Mouse (Mus musculus) MEL (cell line): ENCODE measurements around the gene Susd5. TPM values are rescaled to one million over a fixed set of nuclear protein-coding genes. Genes with fewer than 3 reads are reported as not detected.

Experiments
- DNase-seq: peaks from one replicate; pipeline ENCODE4 v3.0.0; 2011; ENCODE audit warnings: low read depth, low spot score
- H3K27ac ChIP-seq: 2 replicates; pipeline ENCODE4 v1.5.1; 2012; ENCODE audit warnings: low read depth, mild to moderate bottlenecking, control low read depth, low read length, moderate library complexity; ENCODE audit not compliant: control insufficient read depth
- H3K27me3 ChIP-seq, 2 experiments: fragments of 150-350 bp in 1 of 2; sonication (generic) in 1 of 2; 2 replicates each; pipeline ENCODE4 v1.6.1; 2012; ENCODE audit warnings: low read length in 2 of 2, mild to moderate bottlenecking in 2 of 2, improper control_type of control experiment in 1 of 2, moderate library complexity in 1 of 2; ENCODE audit not compliant: insufficient read depth in 2 of 2, control insufficient read depth in 1 of 2
- H3K36me3 ChIP-seq, 2 experiments: 2 replicates each; pipeline ENCODE4 v1.6.1; 2012 to 2014; ENCODE audit warnings: low read length in 2 of 2, improper control_type of control experiment in 1 of 2, inconsistent platforms in 1 of 2, mild to moderate bottlenecking in 1 of 2; ENCODE audit not compliant: insufficient read depth in 2 of 2, control insufficient read depth in 1 of 2
- H3K4me1 ChIP-seq, 2 experiments: fragments of 150-350 bp in 1 of 2; sonication (generic) in 1 of 2; 2 replicates each; pipeline ENCODE4 v1.6.1; 2012; ENCODE audit warnings: low read length in 2 of 2, improper control_type of control experiment in 1 of 2, mild to moderate bottlenecking in 1 of 2; ENCODE audit not compliant: insufficient read depth in 2 of 2, control insufficient read depth in 1 of 2
- H3K4me3 ChIP-seq, 2 experiments: fragments of 150-350 bp in 1 of 2; sonication (generic) in 1 of 2; 2 replicates each; pipeline ENCODE4 v1.5.1; 2012; ENCODE audit warnings: low read depth in 2 of 2, low read length in 2 of 2, mild to moderate bottlenecking in 2 of 2, moderate library complexity in 2 of 2, control low read depth in 1 of 2, improper control_type of control experiment in 1 of 2; ENCODE audit not compliant: control insufficient read depth in 1 of 2, insufficient read depth in 1 of 2
- H3K79me2 ChIP-seq: 2 replicates; pipeline ENCODE4 v1.6.1; 2012; ENCODE audit warnings: mild to moderate bottlenecking, low read length, moderate library complexity; ENCODE audit not compliant: control insufficient read depth, poor library complexity, insufficient read depth
- H3K9ac ChIP-seq: 2 replicates; pipeline ENCODE4 v1.6.1; 2012; ENCODE audit warnings: low read depth, mild to moderate bottlenecking, control low read depth, low read length, moderate library complexity; ENCODE audit not compliant: control insufficient read depth, poor library complexity, severe bottlenecking
- H3K9me3 ChIP-seq: fragments of 150-350 bp; sonication (generic); replicated peaks from 2 replicates; pipeline ENCODE4 v1.6.1; 2012; ENCODE audit warnings: mild to moderate bottlenecking, low read length, improper control_type of control experiment, moderate library complexity; ENCODE audit not compliant: insufficient read depth
- CHD1 ChIP-seq: IDR thresholded peaks from 2 replicates; pipeline ENCODE4 v1.6.1; 2012; ENCODE audit warnings: low read depth, mild to moderate bottlenecking, inconsistent platforms, low read length, improper control_type of control experiment
- CHD2 ChIP-seq: IDR thresholded peaks from 2 replicates; pipeline ENCODE4 v1.6.1; 2011; ENCODE audit warnings: low read length, improper control_type of control experiment
- E2F4 ChIP-seq: IDR thresholded peaks from 2 replicates; pipeline ENCODE4 v1.6.1; 2011; ENCODE audit warnings: low read depth, low read length, improper control_type of control experiment, borderline replicate concordance
- ELF1 ChIP-seq: IDR thresholded peaks from 2 replicates; pipeline ENCODE4 v1.6.1; 2014; ENCODE audit warnings: low read depth, mild to moderate bottlenecking, inconsistent platforms, low read length, improper control_type of control experiment, moderate library complexity
- EP300 ChIP-seq, 2 experiments: IDR thresholded peaks; 2 replicates each; pipeline ENCODE4 v1.6.1; 2011; ENCODE audit warnings: improper control_type of control experiment in 2 of 2, low read length in 2 of 2, low read depth in 1 of 2, mild to moderate bottlenecking in 1 of 2
- GATA1 ChIP-seq: IDR thresholded peaks from 2 replicates; pipeline ENCODE4 v1.6.1; 2011; ENCODE audit warnings: low read depth, low read length, improper control_type of control experiment
- JUND ChIP-seq: IDR thresholded peaks from 2 replicates; pipeline ENCODE4 v1.6.1; 2011; ENCODE audit warnings: low read depth, mild to moderate bottlenecking, improper control_type of control experiment, low read length
- KAT2A ChIP-seq: conservative IDR thresholded peaks from 2 replicates; pipeline ENCODE4 v1.6.1; 2012; ENCODE audit warnings: low read depth, low read length, improper control_type of control experiment, inconsistent platforms
- MEF2A ChIP-seq: IDR thresholded peaks from 2 replicates; pipeline ENCODE4 v1.6.1; 2014; ENCODE audit warnings: low read depth, mild to moderate bottlenecking, inconsistent platforms, low read length, improper control_type of control experiment; ENCODE audit not compliant: poor library complexity, insufficient replicate concordance, severe bottlenecking; ENCODE audit errors: extremely low read depth
- MXI1 ChIP-seq: IDR thresholded peaks from 2 replicates; pipeline ENCODE4 v1.6.1; 2011; ENCODE audit warnings: mild to moderate bottlenecking, low read depth, low read length, improper control_type of control experiment
- MYB ChIP-seq: IDR thresholded peaks from 2 replicates; pipeline ENCODE4 v1.6.1; 2011; ENCODE audit warnings: mild to moderate bottlenecking, low read depth, low read length, improper control_type of control experiment
- MYC ChIP-seq: IDR thresholded peaks from 2 replicates; pipeline ENCODE4 v1.6.1; 2011; ENCODE audit warnings: low read depth, mild to moderate bottlenecking, low read length, improper control_type of control experiment, moderate library complexity
- POLR2A ChIP-seq, 2 experiments: IDR thresholded peaks; 2 replicates each; pipeline ENCODE4 v1.6.1; 2011 to 2012; ENCODE audit warnings: low read length in 2 of 2, mild to moderate bottlenecking in 2 of 2, control low read depth in 1 of 2, improper control_type of control experiment in 1 of 2, low read depth in 1 of 2, moderate library complexity in 1 of 2; ENCODE audit not compliant: control insufficient read depth in 1 of 2, insufficient read depth in 1 of 2, poor library complexity in 1 of 2
- POLR2AphosphoS5 ChIP-seq: IDR thresholded peaks from 2 replicates; pipeline ENCODE4 v1.6.1; 2012; ENCODE audit warnings: low read depth, borderline replicate concordance, mild to moderate bottlenecking, inconsistent platforms, low read length, moderate library complexity, mixed read lengths
- SIN3A ChIP-seq: IDR thresholded peaks from 2 replicates; pipeline ENCODE4 v1.6.1; 2012; ENCODE audit warnings: low read length, improper control_type of control experiment, inconsistent platforms
- SMC3 ChIP-seq: IDR thresholded peaks from 2 replicates; pipeline ENCODE4 v1.6.1; 2011; ENCODE audit warnings: low read depth, low read length, improper control_type of control experiment
- TBP ChIP-seq: IDR thresholded peaks from 2 replicates; pipeline ENCODE4 v1.8.0; 2011; ENCODE audit warnings: low read depth, low read length, improper control_type of control experiment
- TCF12 ChIP-seq: IDR thresholded peaks from 2 replicates; pipeline ENCODE4 v1.6.1; 2014; ENCODE audit warnings: low read depth, mild to moderate bottlenecking, inconsistent platforms, low read length, improper control_type of control experiment, moderate library complexity
- UBTF ChIP-seq: IDR thresholded peaks from 2 replicates; pipeline ENCODE4 v1.6.1; 2012; ENCODE audit warnings: low read depth, mild to moderate bottlenecking, inconsistent platforms, low read length, improper control_type of control experiment, moderate library complexity, borderline replicate concordance; ENCODE audit not compliant: insufficient read depth
- USF1 ChIP-seq: IDR thresholded peaks from 2 replicates; pipeline ENCODE4 v1.6.1; 2014; ENCODE audit warnings: low read depth, mild to moderate bottlenecking, inconsistent platforms, low read length, improper control_type of control experiment, moderate library complexity
- ZKSCAN1 ChIP-seq: IDR thresholded peaks from 2 replicates; pipeline ENCODE4 v1.6.1; 2012; ENCODE audit warnings: low read depth, mild to moderate bottlenecking, inconsistent platforms, low read length, improper control_type of control experiment, moderate library complexity
- polyA plus RNA-seq, 2 experiments: library from polyadenylated mRNA; stranded (reverse) in 1 of 2; unstranded in 1 of 2; fragments of >175 nt in 1 of 2; fragments of >200 nt in 1 of 2; gene quantifications; 2 replicates each; pipeline versions ENCODE4 v1.2.1 to v1.2.4; 2012; ENCODE audit warnings: low replicate concordance in 2 of 2, low read depth in 1 of 2; ENCODE audit not compliant: insufficient read length in 2 of 2, insufficient read depth in 1 of 2, missing spikeins in 1 of 2
- total RNA-seq: library from RNA; depleted of rRNA; stranded (reverse); fragments of 300-350 nt; gene quantifications from 2 replicates; pipeline ENCODE4 v1.2.3, GENCODE M21; 2012; rRNA removed

Gene Susd5
- not detected in 2 replicates for total RNA-seq
- polyA plus RNA-seq = not detected

GRCm38 (mm10) chr9:114057090-114057796, at the start of gene Susd5:
Gene Susd5, plus strand, starts transcription at chr9:114057140.
- Histone ChIP-seq H3K36me3 (no peaks in the 10 kb centered on the region), H3K27ac (no peak within 1 kb of the TSS), H3K4me3 (no peak within 1 kb of the TSS), H3K79me2 (no peaks in the 10 kb centered on the region), H3K27me3 (no peaks in the 10 kb centered on the region), H3K9ac (no peak within 1 kb of the TSS), H3K9me3 (no peaks in the 10 kb centered on the region), H3K4me1 (no peaks in the 10 kb centered on the region)
- no peak for DNase-seq
- TF ChIP-seq MYB = no peak
- TF ChIP-seq ELF1 = no peak
- no peak for TF ChIP-seq SIN3A
- TF ChIP-seq POLR2A (IDR thresholded peaks at IDR 0.05; ENCODE audit: control insufficient read depth in 1 of 2, insufficient read depth in 1 of 2, low read depth in 1 of 2, low read length in 2 of 2, poor library complexity in 1 of 2) = no peak
- TF ChIP-seq JUND = no peak
- no peak for TF ChIP-seq TBP
- no peak for TF ChIP-seq TCF12
- TF ChIP-seq MXI1 = no peak
- no peak for TF ChIP-seq KAT2A
- TF ChIP-seq GATA1 = no peak
- TF ChIP-seq E2F4 = no peak
- no peak for TF ChIP-seq EP300 (IDR thresholded peaks at IDR 0.05; ENCODE audit: low read depth in 1 of 2, low read length in 2 of 2)
- TF ChIP-seq ZKSCAN1 = no peak
- TF ChIP-seq SMC3 = no peak
- no peak for TF ChIP-seq MYC
- TF ChIP-seq CHD2 = no peak
- TF ChIP-seq UBTF = no peak
- TF ChIP-seq USF1 = no peak

GRCm38 (mm10) chr9:114007850-114008350, 49.0 kb upstream of the Susd5 start:
- Histone ChIP-seq H3K27me3 (no peaks in the 10 kb centered on the region), H3K4me3 (no peak overlapping the region), H3K79me2 (no peaks in the 10 kb centered on the region), H3K4me1 (no peaks in the 10 kb centered on the region; a peak in 1 of 4 replicates), H3K36me3 (no peaks in the 10 kb centered on the region), H3K27ac (no peak overlapping the region), H3K9ac (no peak overlapping the region), H3K9me3 (no peaks in the 10 kb centered on the region)
- no peak for TF ChIP-seq E2F4
- TF ChIP-seq KAT2A = no peak
- no peak for TF ChIP-seq SIN3A
- no peak for TF ChIP-seq MYC
- no peak for TF ChIP-seq CHD1
- no peak for TF ChIP-seq POLR2AphosphoS5
- no peak for TF ChIP-seq ZKSCAN1
- TF ChIP-seq TBP = no peak
- no peak for TF ChIP-seq MXI1
- TF ChIP-seq MEF2A = no peak
- TF ChIP-seq MYB = no peak
- DNase-seq = no peak
